Mouse (Mus musculus) embryonic fibroblast, embryonic 13.5 days (primary cell): ENCODE measurements around the gene 4930432K21Rik. TPM values are rescaled to one million over a fixed set of nuclear protein-coding genes. Genes with fewer than 3 reads are reported as not detected.

Experiments used
- H3K27ac ChIP-seq: 2 replicates; pipeline ENCODE4 v1.5.1; 2012; ENCODE audit warnings: low read length, control low read depth, inconsistent platforms; ENCODE audit not compliant: insufficient read depth
- H3K4me1 ChIP-seq: 2 replicates; pipeline ENCODE4 v1.6.1; 2011; ENCODE audit warnings: low read length; ENCODE audit not compliant: control insufficient read depth, insufficient read depth
- H3K4me3 ChIP-seq: 2 replicates; pipeline ENCODE4 v1.5.1; 2011; ENCODE audit warnings: mild to moderate bottlenecking, control low read depth, low read length; ENCODE audit not compliant: insufficient read depth
- CTCF ChIP-seq: IDR thresholded peaks from 2 replicates; pipeline ENCODE4 v1.5.1; 2011; ENCODE audit warnings: mild to moderate bottlenecking, control low read depth, low read length, moderate library complexity, borderline replicate concordance; ENCODE audit not compliant: insufficient read depth
- POLR2A ChIP-seq: IDR thresholded peaks from 2 replicates; pipeline ENCODE4 v1.6.1; 2011; ENCODE audit warnings: low read depth, mild to moderate bottlenecking, control low read depth, low read length, moderate library complexity
- polyA plus RNA-seq: library from polyadenylated mRNA; stranded (reverse); fragments of >200 nt; gene quantifications from 2 replicates; pipeline ENCODE4 v1.2.4, GENCODE M21; 2011; ENCODE audit warnings: low read depth; ENCODE audit not compliant: missing spikeins, insufficient read length

4930432K21Rik gene
- polyA plus RNA-seq, 1 experiment = 0.95 TPM

GRCm38 (mm10) chr8:84189603-84190002 is 41.8 kb downstream of the 4930432K21Rik start:
- peak overlapping the region; percentile 41; the same call in 1 of the 2 replicates for H3K27ac ChIP-seq
- no peak for TF ChIP-seq CTCF
- peak; percentile 44; the same call in 1 of the 2 replicates for TF ChIP-seq POLR2A
- H3K4me3 ChIP-seq = no peak overlapping the region
- H3K4me1 ChIP-seq = peaks cover 4% of the 10 kb centered on the region; the same call in 1 of the 2 replicates

GRCm38 (mm10) chr8:84190191-84190867 is 42.5 kb downstream of the 4930432K21Rik start:
- H3K27ac ChIP-seq = no peak overlapping the region; the same call in 1 of the 2 replicates

GRCm38 (mm10) chr8:84192023-84192422 is 44.2 kb downstream of the 4930432K21Rik start:
- Histone ChIP-seq H3K27ac (peak overlapping the region; percentile 89), H3K4me1 (peaks cover 4% of the 10 kb centered on the region; the same call in 1 of the 2 replicates), H3K4me3 (no peak overlapping the region)
- TF ChIP-seq POLR2A = no peak; the same call in none of the 2 replicates
- TF ChIP-seq CTCF = no peak

More at GRCm38 (mm10) chr8:84190191-84190867, 42.5 kb downstream of the 4930432K21Rik start:
- no peak for TF ChIP-seq POLR2A
- no peak for TF ChIP-seq CTCF
- Histone ChIP-seq H3K4me3 (no peak overlapping the region), H3K4me1 (peaks cover 4% of the 10 kb centered on the region; the same call in 1 of the 2 replicates)

GRCm38 (mm10) chr8:84192555-84192954 is 44.7 kb downstream of the 4930432K21Rik start:
- no peak for TF ChIP-seq CTCF
- TF ChIP-seq POLR2A = no peak

GRCm38 (mm10) chr8:84193161-84193560 is 45.3 kb downstream of the 4930432K21Rik start:
- Histone ChIP-seq H3K4me1 (peaks cover 4% of the 10 kb centered on the region; the same call in 1 of the 2 replicates), H3K27ac (no peak overlapping the region), H3K4me3 (no peak overlapping the region)
- TF ChIP-seq POLR2A (no peak), CTCF (no peak)

More at GRCm38 (mm10) chr8:84192555-84192954, 44.7 kb downstream of the 4930432K21Rik start:
- Histone ChIP-seq H3K27ac (peak overlapping the region; percentile 89), H3K4me3 (no peak overlapping the region), H3K4me1 (peaks cover 4% of the 10 kb centered on the region; the same call in 1 of the 2 replicates)

GRCm38 (mm10) chr8:84193566-84193965 is 45.7 kb downstream of the 4930432K21Rik start:
- Histone ChIP-seq H3K4me1 (peaks cover 5% of the 10 kb centered on the region), H3K4me3 (no peak overlapping the region), H3K27ac (no peak overlapping the region)
- TF ChIP-seq CTCF = no peak
- TF ChIP-seq POLR2A = no peak

- TF ChIP-seq POLR2A = no peak
- TF ChIP-seq CTCF = no peak
These were observed 46.5 kb downstream of the 4930432K21Rik start for GRCm38 (mm10) chr8:84194224-84194743.

GRCm38 (mm10) chr8:84197141-84197921 is 49.5 kb downstream of the 4930432K21Rik start:
- Histone ChIP-seq H3K4me1 (peaks cover 5% of the 10 kb centered on the region), H3K27ac (peak overlapping the region; percentile 96), H3K4me3 (peak overlapping the region; percentile 31)
- TF ChIP-seq CTCF = no peak
- peak; percentile 63 for TF ChIP-seq POLR2A

More at GRCm38 (mm10) chr8:84194224-84194743, 46.5 kb downstream of the 4930432K21Rik start:
- Histone ChIP-seq H3K4me1 (peaks cover 10% of the 10 kb centered on the region), H3K4me3 (no peak overlapping the region), H3K27ac (no peak overlapping the region)

GRCm38 (mm10) chr8:84197922-84198774 is 50.3 kb downstream of the 4930432K21Rik start:
- Histone ChIP-seq H3K4me3 (peak overlapping the region; percentile 31), H3K4me1 (peaks cover 5% of the 10 kb centered on the region), H3K27ac (peak overlapping the region; percentile 96)
- TF ChIP-seq POLR2A = peak; percentile 48
- TF ChIP-seq CTCF = no peak
